Mouse (Mus musculus) adipose tissue, adult 10 weeks (tissue): ENCODE results near the gene Ifi27l2a. TPM values are rescaled to one million over a fixed set of nuclear protein-coding genes. Genes with fewer than 3 reads are reported as not detected.

Experiments
- polyA plus RNA-seq: library from polyadenylated mRNA; stranded (reverse); fragments of 350-450 nt; fragmentation: Illumina TruSeq; extraction: RNeasy Lipid Tissue Mini Kit (QIAGEN cat#74804); gene quantifications from one replicate; pipeline ENCODE4 v1.2.3, GENCODE M21; 2014; ENCODE audit warnings: low read depth, low replicate concordance

The Ifi27l2a gene
- 1,280 TPM for polyA plus RNA-seq

DNA sequence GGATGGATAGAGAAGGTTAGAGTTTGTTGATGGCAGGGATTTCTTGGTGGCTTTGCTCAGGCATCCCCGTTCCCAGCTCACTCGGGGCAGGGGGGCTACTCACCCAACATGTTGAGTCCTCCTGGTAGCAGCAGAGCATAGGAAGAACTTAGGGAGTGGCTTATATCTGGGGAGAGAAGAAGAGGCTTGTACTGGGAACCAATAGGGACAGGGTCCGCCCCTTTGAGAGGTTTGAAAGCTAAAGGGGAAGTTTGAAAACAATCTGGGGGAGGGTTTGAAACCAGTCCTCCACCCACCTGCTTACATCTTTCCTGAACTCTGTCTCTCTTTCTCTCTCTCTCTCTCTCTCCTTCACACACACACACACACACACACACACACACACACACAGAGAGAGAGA lies at the start of gene Ifi27l2a:
Gene Ifi27l2a, minus strand, starts transcription at position 157 of the 400 bp plus-strand sequence.

DNA sequence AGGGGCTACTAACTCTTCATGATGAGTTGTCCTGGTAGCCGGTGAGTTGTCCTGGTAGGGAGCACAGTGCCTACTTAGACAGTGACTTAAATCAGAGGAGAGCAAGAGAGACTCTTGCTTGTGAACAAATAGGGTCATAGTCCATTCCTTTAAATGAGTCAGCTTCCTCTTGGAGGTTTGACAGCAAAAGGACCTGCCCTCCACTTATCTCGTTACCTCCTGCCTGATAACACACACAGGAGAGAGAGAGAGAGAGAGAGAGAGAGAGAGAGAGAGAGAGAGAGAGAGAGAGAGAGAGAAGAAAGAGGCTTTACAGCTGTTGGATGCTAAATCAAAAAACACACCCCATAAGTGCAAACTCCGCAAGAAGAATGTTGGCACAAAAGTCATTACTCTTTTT lies 13.7 kb upstream of the Ifi27l2a start, which contains the start of gene Ifi27l2b:
Gene Ifi27l2b, minus strand, starts transcription at position 84 of the 400 bp plus-strand sequence.

DNA sequence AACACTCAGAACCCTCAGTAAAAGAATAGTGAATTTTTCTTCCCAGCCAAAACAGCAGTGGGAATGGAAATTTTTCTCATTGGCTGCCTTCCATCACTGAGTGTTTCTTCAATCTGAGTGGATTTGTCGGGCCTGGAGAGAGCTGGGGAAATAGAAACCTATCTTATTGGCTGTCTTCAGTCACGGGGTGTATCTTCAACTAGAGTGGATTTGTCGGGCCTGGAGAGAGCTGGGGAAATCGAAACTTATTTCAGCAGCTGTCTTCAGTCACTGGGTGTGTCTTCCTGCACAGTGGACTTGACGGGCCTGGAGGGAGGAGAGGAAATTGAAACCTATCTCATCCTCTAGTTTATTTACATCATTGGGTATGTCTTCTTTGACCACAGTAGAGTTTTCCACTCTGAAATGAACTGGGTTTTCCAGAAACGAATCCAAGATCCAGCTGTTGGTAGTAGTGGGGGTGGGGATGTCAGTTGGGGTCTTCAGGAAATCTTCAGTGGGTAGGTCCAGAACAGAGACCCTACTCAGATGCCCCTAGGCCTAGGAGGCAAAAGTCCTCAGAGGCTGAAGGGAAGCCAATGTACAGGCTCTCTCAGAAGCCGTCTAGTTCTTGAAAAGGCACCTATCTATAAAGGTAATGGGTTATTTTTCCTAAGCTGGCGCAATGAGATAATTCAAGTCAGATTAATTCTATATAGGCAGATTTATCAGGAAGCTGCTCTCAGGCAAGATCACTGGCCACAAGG lies 9.3 kb downstream of the Ifi27l2a start, which contains the start of gene Ifi27:
Gene Ifi27, plus strand, starts transcription at position 226 of the 746 bp plus-strand sequence.

DNA sequence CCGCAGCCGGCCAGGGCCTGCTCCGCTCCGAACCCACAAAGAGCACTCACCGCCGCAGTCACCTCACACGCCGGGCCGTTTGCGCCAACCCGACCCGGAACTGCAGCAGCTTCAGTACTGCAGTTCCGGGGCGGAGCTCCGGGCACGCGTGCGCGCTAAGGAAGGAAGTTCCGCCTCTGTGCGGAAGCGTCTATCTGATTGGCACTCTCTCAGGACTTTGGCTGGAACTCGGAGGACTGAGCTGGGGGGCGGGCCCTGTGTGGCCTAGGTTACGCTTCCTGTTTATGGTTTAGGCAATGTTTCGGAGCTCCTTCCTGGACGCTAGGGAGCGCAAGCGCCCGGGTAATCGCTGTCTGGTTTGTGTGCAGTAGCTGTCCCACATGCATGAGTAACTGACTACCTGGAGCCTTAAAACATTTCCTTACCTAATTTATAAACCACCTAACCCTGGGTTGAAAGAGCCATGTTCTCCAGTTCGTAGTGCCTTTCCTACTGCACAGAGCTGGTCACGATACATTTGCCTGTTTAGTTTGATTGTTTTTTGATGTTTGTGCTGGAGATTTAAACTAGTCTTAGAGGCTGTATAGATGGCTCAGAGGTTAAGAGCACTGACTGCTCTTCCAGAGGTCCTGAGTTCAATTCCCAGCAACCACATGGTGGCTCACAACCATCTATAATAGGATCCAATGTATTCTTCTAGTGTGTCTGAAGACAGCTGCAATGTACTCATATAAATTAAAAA lies 17.6 kb downstream of the Ifi27l2a start, which contains the start of gene Ddx24:
Gene Ddx24, minus strand, starts transcription at position 102 of the 742 bp plus-strand sequence.

DNA sequence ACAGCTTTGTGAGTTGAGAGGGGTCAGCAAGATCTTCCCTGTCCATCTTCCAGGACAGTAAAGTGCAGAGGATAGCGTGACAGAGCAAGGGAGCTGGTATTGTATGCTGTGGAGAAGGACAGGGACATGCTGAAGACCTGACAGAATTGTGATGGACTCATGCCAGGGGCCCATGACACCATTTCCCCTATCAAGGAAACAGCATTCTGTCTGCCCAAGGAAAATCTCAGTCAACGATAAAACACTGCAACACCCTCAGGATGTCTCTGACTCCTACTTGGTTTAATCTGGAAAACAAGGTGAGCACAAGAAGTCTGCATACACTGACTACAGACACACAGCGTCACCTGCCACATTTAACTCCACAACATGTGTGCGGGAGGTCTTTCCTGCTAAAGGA lies 35.8 kb downstream of the Ifi27l2a start, which contains the start of gene 9330161L09Rik:
Gene 9330161L09Rik, minus strand, starts transcription at position 101 of the 400 bp plus-strand sequence.

Other genes with a start within 250 kb of the Ifi27l2a start
- gene Prima1, start 201.5 kb downstream of the Ifi27l2a start, polyA plus RNA-seq: 0.37 TPM
- 0.51 TPM for gene Fam181a, start 132.7 kb downstream of the Ifi27l2a start, polyA plus RNA-seq
- gene Asb2, start 87.7 kb downstream of the Ifi27l2a start, polyA plus RNA-seq: 7.5 TPM
- gene Otub2, start 55.0 kb downstream of the Ifi27l2a start, polyA plus RNA-seq: 10.4 TPM
- gene 9330161L09Rik, start 35.9 kb downstream of the Ifi27l2a start, polyA plus RNA-seq: not detected
- 65.3 TPM for gene Ddx24, start 17.9 kb downstream of the Ifi27l2a start, polyA plus RNA-seq
- gene Ifi27, start 9.5 kb downstream of the Ifi27l2a start, polyA plus RNA-seq: 292 TPM
- not detected for gene Ifi27l2b, start 13.5 kb upstream of the Ifi27l2a start, polyA plus RNA-seq
- gene Ppp4r4, start 88.6 kb upstream of the Ifi27l2a start, polyA plus RNA-seq: 3.9 TPM
- gene Serpina10, start 187.8 kb upstream of the Ifi27l2a start, polyA plus RNA-seq: not detected
- gene Serpina6, start 213.5 kb upstream of the Ifi27l2a start, polyA plus RNA-seq: not detected
- gene Serpina16, start 232.5 kb upstream of the Ifi27l2a start, polyA plus RNA-seq: 526 TPM